ENCODE assay signal across 9 mouse cellular contexts in genomic region chr3:93114481-93114880, GRCm38 (mm10). TPM values are rescaled to one million over a fixed set of nuclear protein-coding genes. Genes with fewer than 3 reads are reported as not detected.
DNase-seq lines count a peak whose midpoint lies in the region; ATAC-seq lines count a peak whose summit lies in the region.
"Had no signal": no experiment of that assay in that cellular context is flagged by ENCODE, and none has a peak within 500 bp of the region (broad histone marks: within the 10 kb centered on the region; RNA-seq: fewer than 3 reads in every experiment).

No protein-coding gene starts in this region.

- ATAC-seq in neural tube, embryonic 12.5 days (ENCODE audit: low FRiP score, low read depth), result peak; percentile 41; the same call in 1 of the 2 replicates

- no peak overlapping the region for H3K4me2 ChIP-seq in neural tube, embryonic 12.5 days (replicated peaks)

- no peak overlapping the region for H3K27ac ChIP-seq in neural tube, embryonic 12.5 days

- peak; percentile 20 to 59 for DNase-seq in left cerebral cortex, adult 18-20 months (ENCODE audit: low spot score in 2 of 2)
- DNase-seq in left cerebral cortex, adult 8-10 months (ENCODE audit: low spot score in 2 of 2), result no peak
- peak; percentile 38 for DNase-seq in NIH3T3 (ENCODE audit: low read depth)
- DNase-seq in embryo, embryonic 11 days, result peak; percentile 69
- peak; percentile 27 for DNase-seq in layer of hippocampus, adult 9-10 months (ENCODE audit: low spot score)
- DNase-seq in ovary, adult 18-20 months (ENCODE audit: low spot score), result no peak

- no peaks in the 10 kb centered on the region for H3K36me3 ChIP-seq in neural tube, embryonic 12.5 days

- no peaks in the 10 kb centered on the region for H3K9me3 ChIP-seq in neural tube, embryonic 12.5 days

- no peaks in the 10 kb centered on the region for H3K4me1 ChIP-seq in neural tube, embryonic 12.5 days

- WGBS in neural tube, embryonic 12.5 days, result 10% methylated on average over 2 of the region's 2 CpGs

- no peak overlapping the region for H3K4me3 ChIP-seq in neural tube, embryonic 12.5 days

- no peak overlapping the region for H3K9ac ChIP-seq in neural tube, embryonic 12.5 days

- H3K27me3 ChIP-seq in neural tube, embryonic 12.5 days (replicated peaks), result no peaks in the 10 kb centered on the region

RNA-seq across cellular contexts. Expression of gene Crnn, which starts 30.1 kb away (rescaled TPM):
- total RNA-seq in left cerebral cortex, adult 18-20 months (2021), result not detected
- total RNA-seq in left cerebral cortex, adult 8-10 months (2022), result not detected
- not detected in 2 replicates for polyA plus RNA-seq in neural tube, embryonic 12.5 days (2016; fragmentation: Nextera tagmentation; extraction: Ambion mirVana)
- total RNA-seq: layer of hippocampus, adult 8-10 months had no signal
- polyA plus RNA-seq: spleen, adult 2 months had no signal

RNA-seq across cellular contexts. Expression of gene Gm4858, which starts 45.9 kb away (rescaled TPM):
- not detected for total RNA-seq in left cerebral cortex, adult 18-20 months (2021)
- not detected for total RNA-seq in left cerebral cortex, adult 8-10 months (2022)
- not detected in 2 replicates for polyA plus RNA-seq in neural tube, embryonic 12.5 days (2016; fragmentation: Nextera tagmentation; extraction: Ambion mirVana)
- total RNA-seq: layer of hippocampus, adult 8-10 months had no signal
- polyA plus RNA-seq: spleen, adult 2 months had no signal

Comparison
In these comparisons a context has a peak if more than half of its experiments do, and no peak if none do; other contexts are left out.
1. DNase-seq: peak in left cerebral cortex, adult 18-20 months (2 of 2), NIH3T3 (single experiment), embryo, embryonic 11 days (single experiment) and layer of hippocampus, adult 9-10 months (single experiment); none in left cerebral cortex, adult 8-10 months (0 of 2) and ovary, adult 18-20 months (single experiment).